Mouse (Mus musculus) kidney, postnatal 14 days (tissue): ENCODE data around the gene Hist1h4d.

ENCODE experiments used
- DNase-seq: peaks from one replicate; pipeline ENCODE4 v3.0.0; 2022; ENCODE audit warnings: mixed read lengths

The Hist1h4d gene

GRCm38 (mm10) chr13:23595622-23596372, 14.4 kb downstream of the Hist1h4d start:
- DNase-seq, result no peak

- peak; percentile 79 for DNase-seq
Measured at GRCm38 (mm10) chr13:23597957-23598356, 16.6 kb downstream of the Hist1h4d start.

- no peak for DNase-seq
Measured at GRCm38 (mm10) chr13:23603182-23603699, 21.8 kb downstream of the Hist1h4d start.

GRCm38 (mm10) chr13:23604452-23604851, 23.1 kb downstream of the Hist1h4d start:
- no peak for DNase-seq

DNA sequence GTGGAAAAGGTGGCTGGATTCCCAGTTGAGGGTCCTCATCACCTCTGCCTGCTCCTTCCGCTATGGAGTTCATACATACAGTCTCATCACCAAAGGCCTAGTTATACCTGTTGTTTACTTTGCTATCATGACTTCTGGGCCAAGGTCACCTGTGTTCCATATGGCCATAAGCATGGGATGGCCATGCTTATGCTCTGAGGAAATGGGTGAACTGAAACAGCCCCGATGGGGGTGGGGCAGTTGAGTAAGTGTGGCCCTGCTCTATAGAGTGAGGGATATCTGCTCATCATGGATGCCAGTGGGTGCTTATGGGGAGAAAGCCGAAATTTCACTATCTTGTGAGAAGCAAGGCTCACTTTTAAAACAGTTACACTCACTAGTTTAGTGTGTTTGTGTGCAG, 23.7 kb downstream of the Hist1h4d start:
- DNase-seq, result no peak

- DNase-seq, result no peak
Measured at GRCm38 (mm10) chr13:23609209-23609608, 27.8 kb downstream of the Hist1h4d start.

GRCm38 (mm10) chr13:23609844-23610243, 28.4 kb downstream of the Hist1h4d start:
- no peak for DNase-seq

DNA sequence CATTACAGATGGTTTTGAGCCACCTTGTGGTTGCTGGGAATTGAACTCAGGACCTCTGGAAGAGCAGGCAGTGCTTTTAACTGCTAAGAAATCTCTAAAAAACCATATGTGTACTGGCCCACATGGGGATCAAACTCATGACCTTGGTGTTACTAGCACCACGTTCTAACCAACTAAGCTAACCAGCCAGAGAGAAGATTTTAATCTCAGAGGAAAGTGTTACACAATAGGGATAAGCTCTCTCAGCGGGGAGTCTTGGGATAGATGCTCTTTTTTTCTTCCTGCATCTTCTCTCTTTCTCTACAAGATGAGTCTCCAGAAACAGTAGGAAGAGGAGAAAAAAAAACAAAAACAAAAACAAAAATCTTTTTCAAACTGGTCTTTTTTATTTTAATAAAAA, 29.0 kb downstream of the Hist1h4d start:
- DNase-seq, result no peak

DNA sequence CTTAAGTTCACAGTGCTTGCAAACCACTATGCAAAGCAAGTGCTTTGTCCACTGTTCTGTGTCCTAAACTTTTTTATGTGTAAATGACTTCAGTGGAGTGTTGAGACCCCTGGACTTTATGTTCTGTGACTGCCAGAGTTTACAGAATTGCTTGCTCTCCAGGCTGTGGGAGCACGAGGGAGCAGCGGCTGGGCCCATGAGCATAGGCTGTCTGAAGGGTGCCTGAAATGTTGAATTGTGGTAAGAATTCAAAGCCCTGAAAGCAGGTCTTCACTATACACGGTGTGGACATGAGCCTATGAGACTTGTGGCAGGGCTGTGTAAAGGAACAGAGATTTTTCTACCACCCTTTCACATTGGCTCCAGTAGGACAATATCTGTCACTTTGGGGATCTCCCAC, 30.2 kb downstream of the Hist1h4d start:
- no peak for DNase-seq

DNA sequence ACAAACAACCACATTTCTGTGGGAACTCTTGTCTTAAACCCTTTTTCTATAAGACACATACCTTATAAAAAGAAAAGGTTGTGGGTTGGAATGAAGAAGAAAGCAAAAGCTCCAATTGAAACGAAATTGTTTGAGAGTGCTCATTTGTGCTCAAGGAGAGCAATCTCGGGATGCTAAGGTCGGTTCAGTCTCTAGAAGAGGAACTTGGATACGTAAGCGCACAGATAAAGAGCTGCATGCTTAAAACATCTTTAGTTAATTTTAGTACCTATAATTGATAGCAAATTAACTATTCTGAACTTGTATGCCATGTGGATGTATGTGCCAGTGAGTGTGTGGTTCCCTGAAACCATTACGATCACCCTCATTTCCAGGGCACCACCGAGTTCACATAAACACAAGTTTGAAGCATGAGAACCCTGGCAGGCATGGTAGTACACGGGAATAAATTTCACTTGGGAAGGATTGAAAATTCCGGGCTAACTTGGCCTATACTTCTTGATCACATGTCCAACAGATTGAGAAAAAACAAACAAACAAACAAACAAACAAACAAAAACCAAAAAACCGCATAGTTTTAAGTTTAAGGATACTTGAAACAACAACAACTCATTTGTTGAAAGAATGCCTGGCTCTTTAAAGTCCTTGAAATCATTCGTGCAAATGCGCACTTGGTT, 38.8 kb downstream of the Hist1h4d start:
- no peak for DNase-seq

DNA sequence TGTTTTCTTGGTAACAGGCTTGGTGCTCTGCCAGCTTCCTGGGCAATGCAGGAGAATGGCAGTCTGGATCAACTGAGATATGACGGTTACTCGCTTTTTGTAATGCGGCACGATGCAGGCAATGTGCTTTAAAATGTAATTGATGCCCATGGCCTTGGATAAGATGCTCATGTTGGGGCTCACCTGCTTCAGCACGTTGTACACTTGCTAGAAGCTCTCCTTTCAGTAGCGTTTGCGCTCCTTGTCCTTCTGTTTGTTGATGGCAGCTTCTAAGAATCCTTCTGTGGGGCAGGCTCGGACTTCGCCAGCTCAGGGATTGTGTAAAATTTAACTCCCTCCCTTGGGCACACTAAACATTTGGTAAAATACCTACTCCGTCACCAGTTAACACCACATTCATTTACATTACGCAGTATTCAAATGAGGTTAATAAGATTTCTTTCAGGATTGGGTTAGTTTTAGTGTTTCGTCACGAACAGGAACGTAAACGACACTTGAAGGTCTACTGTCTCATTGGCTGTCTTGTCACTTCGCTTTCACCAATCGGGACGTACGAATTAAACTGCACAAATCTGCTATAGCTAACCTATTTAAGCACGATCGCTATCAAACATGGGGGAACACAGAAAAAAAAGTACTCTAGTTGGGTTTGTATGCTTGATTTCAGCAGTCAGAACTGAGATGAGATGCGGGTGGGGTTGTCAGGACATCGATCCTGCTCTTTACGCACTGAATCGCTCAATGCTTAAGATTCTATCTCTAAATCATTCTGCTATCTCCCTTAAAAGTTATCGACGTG, 39.5 kb downstream of the Hist1h4d start, which contains the start of gene Hist1h2be:
Gene Hist1h2be, minus strand, starts transcription at position 392 of the 799 bp plus-strand sequence.
- peak; percentile 82 for DNase-seq

DNA sequence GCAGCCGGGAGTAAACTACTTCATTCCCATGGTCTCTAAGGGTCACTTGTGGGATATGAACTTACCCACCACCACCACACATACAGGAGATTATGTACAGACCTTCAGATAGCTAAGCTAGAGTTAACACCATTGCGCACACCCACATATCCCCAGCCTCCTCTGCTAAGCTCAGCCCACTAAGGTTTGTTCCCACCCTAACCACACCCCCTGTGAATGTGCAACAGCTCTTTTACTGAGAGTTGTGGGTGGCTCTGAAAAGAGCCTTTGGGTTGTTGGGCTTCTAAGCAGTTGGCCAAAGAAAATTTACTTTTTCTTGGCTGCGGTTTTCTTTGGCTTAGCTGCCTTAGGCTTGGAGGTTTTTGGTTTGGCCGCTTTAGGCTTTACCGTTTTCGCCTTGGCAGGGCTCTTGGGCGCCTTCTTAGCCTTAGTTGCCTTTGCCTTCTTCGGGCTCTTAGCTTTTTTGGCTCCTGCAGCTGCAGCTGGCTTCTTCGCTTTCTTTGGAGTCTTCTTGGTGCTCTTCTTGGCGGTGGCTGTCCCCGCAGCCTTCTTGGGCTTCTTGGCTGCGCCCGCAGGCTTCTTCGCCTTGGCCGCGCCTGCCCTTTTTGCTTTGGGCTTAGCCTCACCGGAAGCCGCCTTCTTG, 40.3 kb downstream of the Hist1h4d start:
- DNase-seq, result peak; percentile 79

GRCm38 (mm10) chr13:23622175-23622671, 40.8 kb downstream of the Hist1h4d start, which contains the start of gene Hist1h1e:
Hist1h1e (minus strand) TSS chr13:23622558.
- DNase-seq, result peak; percentile 94

- DNase-seq, result peak; percentile 10
Measured at GRCm38 (mm10) chr13:23622861-23623450, 41.6 kb downstream of the Hist1h4d start.

DNA sequence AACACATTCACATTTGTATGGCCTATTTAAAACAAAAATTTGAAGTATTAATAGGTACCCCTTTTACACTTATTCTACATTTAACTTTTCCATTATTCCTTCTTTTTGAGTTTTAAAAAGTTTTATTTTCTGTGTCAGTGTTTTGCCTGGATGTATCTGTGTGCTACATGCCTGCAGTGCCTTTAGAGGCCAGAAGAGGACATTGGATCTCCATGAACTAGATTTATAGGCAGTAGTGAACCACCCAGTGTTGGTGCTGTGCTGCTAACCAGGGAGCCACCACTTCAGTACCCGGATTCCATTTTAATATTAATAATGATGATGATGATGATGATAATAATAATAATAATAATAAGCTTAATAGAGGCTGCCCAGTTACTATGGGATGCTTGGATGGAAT, 49.3 kb downstream of the Hist1h4d start:
- DNase-seq, result peak; percentile 17
